Mouse (Mus musculus): ENCODE data around the gene Fpgs. TPM values are rescaled to one million over a fixed set of nuclear protein-coding genes. Genes with fewer than 3 reads are reported as not detected.

The Fpgs gene
- polyA plus RNA-seq (2012; rRNA removed; ENCODE audit: low replicate concordance) = 28.4 and 91.8 TPM in 2 replicates

DNA sequence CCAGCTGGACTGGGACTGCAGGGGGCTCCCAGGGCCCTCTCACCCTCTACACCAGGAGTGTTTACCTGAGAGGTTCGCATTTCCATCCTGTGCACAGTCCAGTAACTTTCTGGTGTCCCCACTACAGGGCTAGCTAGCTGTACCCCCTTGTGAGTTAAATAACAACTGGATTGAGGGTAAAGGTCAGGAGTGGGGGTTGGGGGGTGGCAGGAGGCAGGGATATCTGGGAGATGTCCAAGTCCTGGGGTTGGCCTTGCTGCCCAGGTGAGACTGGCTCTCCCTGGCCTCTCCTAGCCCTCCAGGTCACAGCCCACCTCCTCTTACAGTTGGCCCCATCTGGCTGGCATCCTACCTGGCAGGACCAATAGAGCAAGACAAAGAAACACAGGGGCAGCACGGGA is at the start of gene Fpgs:
Gene Fpgs, minus strand, starts transcription at position 125 of the 401 bp plus-strand sequence.

DNA sequence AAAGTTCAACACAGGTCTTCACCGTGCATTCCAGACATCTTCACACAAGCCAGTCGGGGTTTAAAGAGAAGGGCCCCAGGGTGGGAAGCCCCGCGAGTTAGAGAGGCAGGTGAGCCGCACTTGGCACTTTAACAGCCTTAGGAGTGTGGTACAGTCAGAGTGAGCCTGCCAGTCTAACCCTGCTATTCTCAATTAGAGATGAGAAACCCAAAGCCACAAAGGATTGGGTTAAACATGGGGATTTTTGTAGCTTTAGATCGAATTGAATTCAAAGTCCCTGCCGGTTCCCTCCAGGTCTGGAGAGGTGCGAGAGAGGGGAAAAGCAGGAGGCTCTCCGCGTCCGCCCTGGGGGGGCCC is 36.9 kb upstream of the Fpgs start, which contains the start of gene 6330409D20Rik:
Gene 6330409D20Rik, minus strand, starts transcription at position 101 of the 357 bp plus-strand sequence.

DNA sequence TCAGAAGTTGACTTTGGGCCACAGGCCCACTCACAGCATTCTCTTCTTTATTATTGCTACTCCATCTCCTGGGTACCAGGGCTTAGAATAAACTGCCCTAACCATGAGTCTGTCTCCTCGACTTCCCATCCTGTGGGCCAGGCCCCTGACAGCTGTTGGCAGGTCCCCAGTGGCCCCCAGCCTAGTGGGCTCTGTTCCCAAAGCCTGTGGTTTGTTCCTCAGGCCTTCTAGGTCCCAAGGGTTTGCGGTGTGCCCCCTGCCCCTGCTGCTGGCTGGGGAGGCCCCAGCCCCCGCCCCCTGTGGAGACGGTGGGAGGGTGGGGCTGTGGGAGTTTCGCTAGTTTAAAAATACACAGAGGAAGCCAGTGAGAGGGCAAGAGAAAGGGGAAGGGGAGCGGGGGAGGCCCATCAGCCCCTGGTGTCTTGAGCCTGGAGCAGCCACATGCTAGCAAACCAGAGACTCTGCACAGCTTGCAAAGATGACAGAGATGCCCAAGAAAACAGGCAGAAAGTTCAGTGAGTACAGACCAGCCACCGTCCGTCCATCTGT is 16.8 kb upstream of the Fpgs start, which contains the start of gene Sh2d3c:
Gene Sh2d3c, plus strand, starts transcription at position 375 of the 549 bp plus-strand sequence.

DNA sequence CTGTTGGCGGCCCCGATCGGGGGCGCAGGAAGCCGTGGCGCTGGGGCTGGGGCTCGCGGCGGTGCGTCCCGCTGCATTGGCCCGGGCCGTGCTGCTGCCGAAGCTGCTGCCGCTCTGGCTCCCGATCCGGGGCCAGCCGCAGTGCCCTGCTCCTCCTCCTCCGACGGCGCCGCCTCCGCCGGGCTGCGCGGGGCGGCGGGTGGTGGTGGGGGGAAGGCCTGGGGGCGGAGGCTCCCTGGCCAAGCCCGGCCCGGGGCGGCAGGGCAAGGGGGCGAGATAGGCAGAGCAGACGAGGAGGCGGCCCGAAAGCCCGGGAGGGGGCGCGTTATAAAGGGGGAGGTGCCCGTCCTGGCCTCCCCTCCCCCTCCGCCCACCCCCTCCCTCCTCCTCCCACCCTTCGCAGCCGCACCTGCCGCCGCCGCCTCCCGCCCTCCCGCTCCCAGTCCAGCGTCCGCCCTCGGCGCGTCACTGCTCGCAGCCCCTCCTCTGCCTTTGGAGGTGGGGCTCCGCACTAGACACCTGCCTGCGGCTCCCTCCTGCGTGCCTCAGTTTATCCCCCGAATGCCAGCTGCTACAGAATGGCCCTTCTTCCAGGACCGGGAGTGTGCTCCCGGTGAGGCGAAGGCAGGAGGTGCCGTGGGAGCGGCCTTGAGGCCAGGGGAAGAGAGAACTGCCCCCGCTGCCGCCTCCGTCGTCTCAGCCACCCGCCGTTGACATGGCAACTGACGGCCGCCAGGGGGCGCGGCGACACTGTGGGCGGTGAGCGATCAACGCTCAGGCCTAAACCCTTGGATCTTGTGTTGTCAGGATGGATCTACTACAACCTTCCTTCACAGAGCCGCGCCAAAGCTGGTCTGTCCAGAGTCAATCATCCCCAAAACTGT is 9.2 kb upstream of the Fpgs start, which contains the start of gene Cdk9:
Gene Cdk9, minus strand, starts transcription at position 143 of the 884 bp plus-strand sequence.

DNA sequence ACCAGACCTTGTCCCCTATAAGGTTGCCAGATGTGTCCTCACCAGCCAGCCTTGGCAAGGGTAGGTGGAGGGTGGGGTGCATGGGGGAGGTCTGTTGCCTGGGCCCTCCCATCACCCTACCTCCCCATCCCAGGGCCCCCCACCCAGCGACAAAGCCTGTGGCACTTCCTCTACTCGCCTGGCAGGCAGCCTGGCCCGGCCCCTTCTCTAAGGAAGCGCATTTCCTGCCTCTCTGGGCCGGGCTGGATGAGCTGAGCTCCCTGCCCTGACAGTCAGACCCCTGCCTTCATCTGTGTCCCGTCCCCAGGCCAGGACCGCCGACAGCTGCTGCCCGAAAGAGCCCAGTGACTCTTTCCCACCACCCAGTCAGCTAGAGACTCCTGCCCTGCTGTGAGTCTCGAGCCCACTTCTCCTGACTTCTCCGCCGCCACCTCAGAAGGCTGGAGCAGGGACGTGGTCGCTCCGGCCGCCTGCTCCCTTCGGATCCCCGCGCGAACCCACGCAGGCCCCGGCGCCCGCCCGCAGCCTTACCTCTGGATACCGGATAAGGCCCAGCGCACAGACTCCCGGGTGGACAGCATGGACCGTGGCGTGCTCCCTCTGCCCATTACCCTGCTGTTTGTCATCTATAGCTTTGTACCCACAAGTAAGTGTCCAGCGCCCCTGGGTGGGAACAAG is 57.4 kb downstream of the Fpgs start, which contains the start of gene Eng:
Gene Eng, plus strand, starts transcription at position 217 of the 678 bp plus-strand sequence.

Other genes with a start within 250 kb of the Fpgs start
- gene Fam102a, start 168.8 kb downstream of the Fpgs start, polyA plus RNA-seq (2012; rRNA removed; ENCODE audit: low replicate concordance) = 12.0 and 27.3 TPM in 2 replicates
- 162 and 185 TPM in 2 replicates for gene Dpm2, start 133.3 kb downstream of the Fpgs start, polyA plus RNA-seq (2012; rRNA removed; ENCODE audit: low replicate concordance)
- gene Pip5kl1, start 129.3 kb downstream of the Fpgs start, polyA plus RNA-seq (2012; rRNA removed; ENCODE audit: low replicate concordance) = not detected in 2 replicates
- not detected in 2 replicates for gene 9430097D07Rik, start 128.5 kb downstream of the Fpgs start, polyA plus RNA-seq (2012; rRNA removed; ENCODE audit: low replicate concordance)
- 22.6 and 43.4 TPM in 2 replicates for gene St6galnac4, start 117.0 kb downstream of the Fpgs start, polyA plus RNA-seq (2012; rRNA removed; ENCODE audit: low replicate concordance)
- 50.7 and 103 TPM in 2 replicates for gene St6galnac6, start 104.4 kb downstream of the Fpgs start, polyA plus RNA-seq (2012; rRNA removed; ENCODE audit: low replicate concordance)
- gene Ak1, start 82.4 kb downstream of the Fpgs start, polyA plus RNA-seq (2012; rRNA removed; ENCODE audit: low replicate concordance) = 30.5 and 36.0 TPM in 2 replicates
- gene Eng, start 57.5 kb downstream of the Fpgs start, polyA plus RNA-seq (2012; rRNA removed; ENCODE audit: low replicate concordance) = 204 and 298 TPM in 2 replicates
- 130 and 164 TPM in 2 replicates for gene Cdk9, start 8.9 kb upstream of the Fpgs start, polyA plus RNA-seq (2012; rRNA removed; ENCODE audit: low replicate concordance)
- gene Sh2d3c, start 16.9 kb upstream of the Fpgs start, polyA plus RNA-seq (2012; rRNA removed; ENCODE audit: low replicate concordance) = 43.4 and 100 TPM in 2 replicates
- gene 6330409D20Rik, start 36.9 kb upstream of the Fpgs start, polyA plus RNA-seq (2012; rRNA removed; ENCODE audit: low replicate concordance) = 0.17 TPM in 1 of 2 replicates, not detected in the other
- gene Tor2a, start 53.1 kb upstream of the Fpgs start, polyA plus RNA-seq (2012; rRNA removed; ENCODE audit: low replicate concordance) = 56.9 and 93.4 TPM in 2 replicates
- 0.39 and 1.1 TPM in 2 replicates for gene Ttc16, start 71.5 kb upstream of the Fpgs start, polyA plus RNA-seq (2012; rRNA removed; ENCODE audit: low replicate concordance)
- 8.3 and 13.3 TPM in 2 replicates for gene Ptrh1, start 71.6 kb upstream of the Fpgs start, polyA plus RNA-seq (2012; rRNA removed; ENCODE audit: low replicate concordance)
- 0.06 and 0.13 TPM in 2 replicates for gene Cfap157, start 80.3 kb upstream of the Fpgs start, polyA plus RNA-seq (2012; rRNA removed; ENCODE audit: low replicate concordance)
- 14.4 and 22.7 TPM in 2 replicates for gene Stxbp1, start 143.1 kb upstream of the Fpgs start, polyA plus RNA-seq (2012; rRNA removed; ENCODE audit: low replicate concordance)
- 43.7 and 52.3 TPM in 2 replicates for gene Fam129b, start 172.0 kb upstream of the Fpgs start, polyA plus RNA-seq (2012; rRNA removed; ENCODE audit: low replicate concordance)

Data from subcutaneous adipose tissue, adult 2 months (tissue).